Mouse (Mus musculus): ENCODE data around the gene Plscr2.
"Not testable (repeated sequence)": the region's sequence is repeated elsewhere in the genome, so short reads cannot be mapped to it uniquely, and the experiment has no call there.

The Plscr2 gene

GRCm38 (mm10) chr9:92273956-92274762 lies 1.2 kb upstream of the Plscr2 start:
- no peak for DNase-seq

GRCm38 (mm10) chr9:92276360-92276759 lies 958 bp downstream of the Plscr2 start:
- no peak for DNase-seq

- no peak for DNase-seq
Measured at GRCm38 (mm10) chr9:92280048-92280447, 4.6 kb downstream of the Plscr2 start.

GRCm38 (mm10) chr9:92282563-92283171 lies 7.3 kb downstream of the Plscr2 start:
- DNase-seq = no peak

GRCm38 (mm10) chr9:92289675-92290074 lies 14.3 kb downstream of the Plscr2 start:
- no peak for DNase-seq

- no peak for DNase-seq
Measured at GRCm38 (mm10) chr9:92292169-92292568, 16.8 kb downstream of the Plscr2 start.

GRCm38 (mm10) chr9:92292922-92293321 lies 17.5 kb downstream of the Plscr2 start:
- DNase-seq = no peak

GRCm38 (mm10) chr9:92293560-92294548 lies 18.5 kb downstream of the Plscr2 start:
- DNase-seq = no peak

- no peak for DNase-seq
Measured at GRCm38 (mm10) chr9:92298288-92298687, 22.9 kb downstream of the Plscr2 start.

GRCm38 (mm10) chr9:92301213-92301612 lies 25.8 kb downstream of the Plscr2 start:
- no peak for DNase-seq

- no peak for DNase-seq
Measured at GRCm38 (mm10) chr9:92305075-92305474, 29.7 kb downstream of the Plscr2 start.

GRCm38 (mm10) chr9:92305620-92306220 lies 30.3 kb downstream of the Plscr2 start:
- DNase-seq = no peak

- no peak for DNase-seq
Measured at GRCm38 (mm10) chr9:92309077-92309476, 33.7 kb downstream of the Plscr2 start, which contains the start of gene 1700057G04Rik. Gene 1700057G04Rik (plus strand): TSS chr9:92309377.

GRCm38 (mm10) chr9:92316791-92317190 lies 41.4 kb downstream of the Plscr2 start:
- DNase-seq = no peak

- not testable (repeated sequence) for DNase-seq
Measured at GRCm38 (mm10) chr9:92325936-92326335, 50.5 kb downstream of the Plscr2 start.

- no peak for DNase-seq
Measured at GRCm38 (mm10) chr9:92326813-92327212, 51.4 kb downstream of the Plscr2 start.

- no peak for DNase-seq
Measured at GRCm38 (mm10) chr9:92331383-92331782, 56.0 kb downstream of the Plscr2 start.

- no peak for DNase-seq
Measured at GRCm38 (mm10) chr9:92334845-92335244, 59.4 kb downstream of the Plscr2 start.

- no peak for DNase-seq
Measured at GRCm38 (mm10) chr9:92335277-92335818, 59.9 kb downstream of the Plscr2 start.

GRCm38 (mm10) chr9:92337063-92337462 lies 61.7 kb downstream of the Plscr2 start:
- DNase-seq = no peak

- DNase-seq = no peak
Measured at GRCm38 (mm10) chr9:92337661-92338060, 62.3 kb downstream of the Plscr2 start.

- no peak for DNase-seq
Measured at GRCm38 (mm10) chr9:92338954-92339353, 63.6 kb downstream of the Plscr2 start.

Measured in right cerebral cortex, postnatal 4 days (tissue).